Mouse (Mus musculus) sigmoid colon, adult 10 weeks (tissue): Measurements from ENCODE around the gene Eif2b3. TPM values are rescaled to one million over a fixed set of nuclear protein-coding genes. Genes with fewer than 3 reads are reported as not detected.

ENCODE experiments used
- polyA plus RNA-seq: library from polyadenylated mRNA; stranded (reverse); fragments of 350-450 nt; fragmentation: Illumina TruSeq; extraction: RNeasy Lipid Tissue Mini Kit (QIAGEN cat#74804); gene quantifications from one replicate; pipeline ENCODE4 v1.2.3, GENCODE M21; 2014; ENCODE audit warnings: low read depth, low replicate concordance

Eif2b3 gene
- 14.4 TPM for polyA plus RNA-seq

GRCm38 (mm10) chr4:117019206-117020134 lies at the start of gene Eif2b3:
Gene Eif2b3, plus strand, starts transcription at chr4:117019402.

GRCm38 (mm10) chr4:116993672-116994621 lies 25.3 kb upstream of the Eif2b3 start, which contains the start of gene Urod:
Gene Urod, minus strand, starts transcription at chr4:116994413.

GRCm38 (mm10) chr4:116995131-116995797 lies 23.9 kb upstream of the Eif2b3 start, which contains the start of gene Hectd3:
Gene Hectd3, plus strand, starts transcription at chr4:116995317.

DNA sequence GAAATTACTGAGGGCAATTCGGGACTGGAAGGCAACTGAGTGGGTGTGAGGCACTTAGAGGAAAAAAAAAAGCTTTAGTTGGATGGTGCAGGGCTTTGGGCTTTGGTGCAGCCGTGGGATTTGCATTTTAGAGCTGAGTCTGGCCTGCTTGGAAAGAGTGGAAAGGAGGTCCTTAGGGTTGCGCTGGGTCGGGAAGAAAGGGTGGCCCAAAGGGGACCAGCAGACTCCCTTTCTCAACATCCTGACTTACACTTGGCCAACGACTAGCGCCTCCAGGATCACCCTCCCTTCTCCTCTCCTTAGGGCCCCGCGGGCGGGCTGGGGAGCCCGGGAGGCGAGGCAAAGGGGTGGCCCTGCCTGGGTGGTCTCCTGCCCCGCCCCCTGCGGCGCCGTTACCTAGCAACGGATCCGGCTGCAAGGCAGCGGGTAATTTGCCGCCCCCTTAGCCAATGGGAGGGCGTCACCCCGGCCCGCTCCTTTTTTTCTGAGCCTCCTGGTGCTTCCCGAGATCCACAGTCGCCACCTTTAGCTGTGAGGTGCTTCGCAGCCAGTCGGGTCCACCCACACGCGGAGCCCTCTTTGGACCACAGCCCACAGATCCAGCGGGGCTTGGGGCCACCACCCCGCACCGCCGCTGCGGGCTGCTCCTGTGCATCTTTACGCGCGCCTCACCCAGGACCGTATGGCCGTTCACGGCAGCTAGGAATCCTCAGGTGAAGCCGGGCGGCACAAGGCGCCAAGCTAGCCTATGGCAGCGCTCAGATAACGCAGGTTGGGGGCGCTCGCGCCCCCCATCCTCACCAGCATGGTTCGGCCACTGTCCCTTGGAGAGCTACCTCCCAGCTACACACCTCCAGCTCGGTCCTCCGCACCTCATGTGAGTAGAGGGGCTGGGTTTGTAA lies 76.6 kb downstream of the Eif2b3 start, which contains the start of gene Ptch2:
Gene Ptch2, plus strand, starts transcription at position 525 of the 902 bp plus-strand sequence.

GRCm38 (mm10) chr4:117125348-117125909 lies 106.2 kb downstream of the Eif2b3 start, which contains the start of gene Btbd19:
Gene Btbd19, minus strand, starts transcription at chr4:117125725.

DNA sequence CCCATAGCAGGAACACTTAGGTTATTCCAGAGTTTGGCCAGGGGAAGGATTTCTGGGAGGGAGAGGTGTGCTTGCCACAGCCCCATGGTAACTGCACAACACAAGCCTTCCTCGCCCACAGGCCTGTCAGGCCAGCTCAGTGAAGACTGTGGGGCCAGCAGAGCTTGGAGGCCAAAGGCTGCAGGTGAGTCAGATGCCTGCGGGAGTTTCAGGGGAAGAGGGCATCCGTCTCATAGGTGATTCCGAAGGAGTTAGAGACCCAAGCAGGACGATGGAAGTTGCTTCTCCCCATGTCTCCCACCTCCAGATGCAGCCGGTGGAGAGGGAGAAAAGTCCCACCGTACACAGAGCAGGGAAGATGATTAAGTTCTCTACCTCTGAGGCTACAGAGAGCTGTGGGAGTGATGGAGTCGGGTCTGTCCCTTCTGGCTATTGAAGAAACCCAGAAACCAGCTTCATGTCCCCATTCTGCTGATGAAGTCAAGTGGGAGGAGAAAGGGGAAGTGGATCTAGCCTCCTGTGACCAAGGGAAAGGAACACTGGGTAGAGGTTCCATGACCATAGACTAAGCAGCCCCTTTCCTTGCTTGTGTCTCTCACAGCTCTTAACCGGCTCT lies 107.6 kb downstream of the Eif2b3 start, which contains the start of gene Tctex1d4:
Gene Tctex1d4, plus strand, starts transcription at position 120 of the 616 bp plus-strand sequence.

GRCm38 (mm10) chr4:117133817-117134600 lies 114.8 kb downstream of the Eif2b3 start, which contains the start of gene Plk3:
Gene Plk3, minus strand, starts transcription at chr4:117133963.

Other genes with a start within 250 kb of the Eif2b3 start
- gene Toe1, start 211.8 kb upstream of the Eif2b3 start, polyA plus RNA-seq = 5.1 TPM
- 1.6 TPM for gene Mutyh, start 211.7 kb upstream of the Eif2b3 start, polyA plus RNA-seq
- gene Hpdl, start 197.7 kb upstream of the Eif2b3 start, polyA plus RNA-seq = 0.57 TPM
- 2.4 TPM for gene Zswim5, start 142.0 kb upstream of the Eif2b3 start, polyA plus RNA-seq
- gene Urod, start 25.0 kb upstream of the Eif2b3 start, polyA plus RNA-seq = 7.3 TPM
- gene Hectd3, start 24.1 kb upstream of the Eif2b3 start, polyA plus RNA-seq = 15.8 TPM
- not detected for gene Ptch2, start 76.7 kb downstream of the Eif2b3 start, polyA plus RNA-seq
- 2.7 TPM for gene Btbd19, start 106.3 kb downstream of the Eif2b3 start, polyA plus RNA-seq
- gene Tctex1d4, start 107.4 kb downstream of the Eif2b3 start, polyA plus RNA-seq = not detected
- gene Plk3, start 114.6 kb downstream of the Eif2b3 start, polyA plus RNA-seq = 2.1 TPM
- 161 TPM for gene Rps8, start 136.8 kb downstream of the Eif2b3 start, polyA plus RNA-seq
- 2.1 TPM for gene Kif2c, start 163.2 kb downstream of the Eif2b3 start, polyA plus RNA-seq
- gene Tmem53, start 232.5 kb downstream of the Eif2b3 start, polyA plus RNA-seq = 0.57 TPM
- gene Armh1, start 232.7 kb downstream of the Eif2b3 start, polyA plus RNA-seq = not detected